Mouse (Mus musculus) testis, adult 2 months (tissue): Measurements from ENCODE around the gene Atf7ip.

Source experiments
- CTCF ChIP-seq: fragments of 200-500 bp; IDR thresholded peaks from 2 replicates; pipeline ENCODE4 v1.5.1; 2012; ENCODE audit warnings: low read depth, mild to moderate bottlenecking, inconsistent platforms, low read length, moderate library complexity; ENCODE audit not compliant: control insufficient read depth, insufficient read depth, insufficient replicate concordance
- POLR2A ChIP-seq: fragments of 200-500 bp; IDR thresholded peaks from 2 replicates; pipeline ENCODE4 v1.6.1; 2012; ENCODE audit warnings: low read depth, mild to moderate bottlenecking, inconsistent platforms, low read length, moderate library complexity; ENCODE audit not compliant: control insufficient read depth

- TF ChIP-seq CTCF (no peak), POLR2A (no peak)
Measured at GRCm38 (mm10) chr6:136633719-136634118, 127.8 kb downstream of the Atf7ip start.
